Mouse (Mus musculus): ENCODE measurements at regions not wholly inside any gene's neighbourhood (a gene's known extent, or its start where the extent isn't known, plus 50 kb on each side); places are given as distances from the start of the nearest gene placed in this dataset.

DNA sequence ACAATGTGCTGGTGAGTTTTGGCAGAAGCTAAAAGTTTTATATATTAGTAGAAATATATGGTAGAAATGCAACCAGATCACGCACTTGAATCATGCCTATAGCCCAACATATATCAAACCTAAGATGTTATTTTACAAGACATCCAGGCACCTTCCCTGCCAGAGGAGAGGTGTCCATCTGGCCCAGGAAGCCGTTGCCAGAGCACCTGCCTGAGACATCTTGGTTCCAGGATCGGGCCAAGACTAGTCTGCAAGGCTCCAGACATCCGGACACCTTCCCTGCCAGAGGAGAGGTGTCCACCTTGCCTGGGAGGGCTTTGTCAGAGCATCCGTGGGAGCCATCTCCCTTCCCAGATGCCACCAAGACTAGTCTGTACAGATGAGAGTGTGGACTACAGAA is 388.5 kb downstream of the Gm11232 start:
- ATAC-seq (replicated peaks) = no peak
- no peaks in the 10 kb centered on the region for H3K27me3 ChIP-seq
- WGBS = 95% methylated on average over 5 of the region's 5 CpGs

GRCm38 (mm10) chr4:71363761-71364160 is 394.0 kb downstream of the Gm11232 start:
- H3K36me3 ChIP-seq = no peaks in the 10 kb centered on the region
- H3K27ac ChIP-seq (replicated peaks) = no peak overlapping the region
- no peaks in the 10 kb centered on the region for H3K27me3 ChIP-seq
- WGBS = 81% methylated on average over 1 of the region's 1 CpGs
- no peak overlapping the region for H3K4me2 ChIP-seq (replicated peaks)
- H3K9ac ChIP-seq (replicated peaks) = no peak overlapping the region
- ATAC-seq (replicated peaks) = no peak
- H3K9me3 ChIP-seq = no peaks in the 10 kb centered on the region
- H3K4me1 ChIP-seq = no peaks in the 10 kb centered on the region
- H3K4me3 ChIP-seq = no peak overlapping the region

More for the DNA sequence above, 388.5 kb downstream of the Gm11232 start:
- Histone ChIP-seq H3K9ac (replicated peaks) (no peak overlapping the region), H3K27ac (replicated peaks) (no peak overlapping the region), H3K36me3 (no peaks in the 10 kb centered on the region), H3K4me1 (no peaks in the 10 kb centered on the region), H3K4me2 (replicated peaks) (no peak overlapping the region), H3K9me3 (no peaks in the 10 kb centered on the region), H3K4me3 (no peak overlapping the region)

GRCm38 (mm10) chr4:71357626-71358025 is 400.1 kb downstream of the Gm11232 start:
- no peak overlapping the region for H3K4me3 ChIP-seq
- no peaks in the 10 kb centered on the region for H3K9me3 ChIP-seq
- ATAC-seq (replicated peaks) = no peak
- no peak overlapping the region for H3K9ac ChIP-seq (replicated peaks)
- H3K36me3 ChIP-seq = no peaks in the 10 kb centered on the region
- H3K27ac ChIP-seq (replicated peaks) = no peak overlapping the region
- WGBS = 11% methylated on average over 1 of the region's 1 CpGs
- no peak overlapping the region for H3K4me2 ChIP-seq (replicated peaks)
- no peaks in the 10 kb centered on the region for H3K4me1 ChIP-seq
- H3K27me3 ChIP-seq = no peaks in the 10 kb centered on the region

GRCm38 (mm10) chr4:71356714-71357113 is 401.1 kb downstream of the Gm11232 start:
- H3K27me3 ChIP-seq = no peaks in the 10 kb centered on the region
- no peaks in the 10 kb centered on the region for H3K4me1 ChIP-seq
- H3K4me2 ChIP-seq (replicated peaks) = no peak overlapping the region
- no peak for ATAC-seq (replicated peaks)
- WGBS = 96% methylated on average over 1 of the region's 1 CpGs
- H3K4me3 ChIP-seq = no peak overlapping the region
- no peak overlapping the region for H3K27ac ChIP-seq (replicated peaks)
- H3K9me3 ChIP-seq = no peaks in the 10 kb centered on the region
- H3K9ac ChIP-seq (replicated peaks) = no peak overlapping the region
- H3K36me3 ChIP-seq = no peaks in the 10 kb centered on the region

DNA sequence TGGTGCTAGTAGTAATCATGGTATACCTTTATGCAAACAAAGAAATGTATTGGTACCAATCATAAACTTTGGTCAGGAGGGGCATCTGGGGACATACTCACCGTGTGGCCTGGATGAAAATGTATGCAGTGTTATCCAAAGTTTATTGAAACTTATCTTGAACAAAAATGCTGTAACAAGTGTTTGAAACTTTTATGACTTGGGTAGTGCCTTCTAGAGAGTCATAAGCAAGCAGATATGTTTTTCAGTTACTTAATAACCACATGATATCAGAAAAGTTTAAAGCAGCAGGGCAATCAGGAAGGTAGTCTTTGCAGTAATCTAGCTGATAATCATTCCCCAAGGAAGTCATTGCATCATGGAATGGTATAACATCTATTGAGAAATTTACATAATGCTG is 401.5 kb downstream of the Gm11232 start:
- Histone ChIP-seq H3K4me1 (no peaks in the 10 kb centered on the region), H3K9ac (replicated peaks) (no peak overlapping the region), H3K9me3 (no peaks in the 10 kb centered on the region), H3K27ac (replicated peaks) (no peak overlapping the region), H3K36me3 (no peaks in the 10 kb centered on the region), H3K4me3 (no peak overlapping the region), H3K4me2 (replicated peaks) (no peak overlapping the region), H3K27me3 (no peaks in the 10 kb centered on the region)
- WGBS = 84% methylated on average over 1 of the region's 1 CpGs
- ATAC-seq (replicated peaks) = no peak

GRCm38 (mm10) chr4:71351880-71352279 is 405.9 kb downstream of the Gm11232 start:
- no peaks in the 10 kb centered on the region for H3K9me3 ChIP-seq
- no peak for ATAC-seq (replicated peaks)
- no peak overlapping the region for H3K4me3 ChIP-seq
- H3K27ac ChIP-seq (replicated peaks) = no peak overlapping the region
- no peak overlapping the region for H3K4me2 ChIP-seq (replicated peaks)
- no peaks in the 10 kb centered on the region for H3K4me1 ChIP-seq
- H3K36me3 ChIP-seq = no peaks in the 10 kb centered on the region
- 92% methylated on average over 2 of the region's 2 CpGs for WGBS
- no peak overlapping the region for H3K9ac ChIP-seq (replicated peaks)
- no peaks in the 10 kb centered on the region for H3K27me3 ChIP-seq

GRCm38 (mm10) chr4:71343068-71343467 is 414.7 kb downstream of the Gm11232 start:
- ATAC-seq (replicated peaks) = no peak
- H3K4me1 ChIP-seq = no peaks in the 10 kb centered on the region
- no peaks in the 10 kb centered on the region for H3K9me3 ChIP-seq
- no peak overlapping the region for H3K4me2 ChIP-seq (replicated peaks)
- H3K27me3 ChIP-seq = no peaks in the 10 kb centered on the region
- WGBS = 92% methylated on average over 3 of the region's 3 CpGs
- no peak overlapping the region for H3K27ac ChIP-seq (replicated peaks)
- no peak overlapping the region for H3K4me3 ChIP-seq
- no peak overlapping the region for H3K9ac ChIP-seq (replicated peaks)
- H3K36me3 ChIP-seq = no peaks in the 10 kb centered on the region

GRCm38 (mm10) chr4:71338582-71338981 is 419.2 kb downstream of the Gm11232 start:
- no peak overlapping the region for H3K4me3 ChIP-seq
- H3K9me3 ChIP-seq = no peaks in the 10 kb centered on the region
- no peak overlapping the region for H3K4me2 ChIP-seq (replicated peaks)
- no peaks in the 10 kb centered on the region for H3K36me3 ChIP-seq
- no peak overlapping the region for H3K9ac ChIP-seq (replicated peaks)
- H3K4me1 ChIP-seq = no peaks in the 10 kb centered on the region
- no peak overlapping the region for H3K27ac ChIP-seq (replicated peaks)
- no peaks in the 10 kb centered on the region for H3K27me3 ChIP-seq
- no peak for ATAC-seq (replicated peaks)
- 82% methylated on average over 1 of the region's 1 CpGs for WGBS

GRCm38 (mm10) chr4:71332672-71333071 is 425.1 kb downstream of the Gm11232 start:
- Histone ChIP-seq H3K36me3 (no peaks in the 10 kb centered on the region), H3K4me2 (replicated peaks) (no peak overlapping the region), H3K4me1 (no peaks in the 10 kb centered on the region), H3K27me3 (no peaks in the 10 kb centered on the region), H3K4me3 (no peak overlapping the region), H3K9ac (replicated peaks) (no peak overlapping the region), H3K27ac (replicated peaks) (no peak overlapping the region), H3K9me3 (no peaks in the 10 kb centered on the region)
- WGBS = 89% methylated on average over 3 of the region's 3 CpGs
- no peak for ATAC-seq (replicated peaks)

GRCm38 (mm10) chr4:71332018-71332417 is 425.7 kb downstream of the Gm11232 start:
- Histone ChIP-seq H3K9me3 (no peaks in the 10 kb centered on the region), H3K4me1 (no peaks in the 10 kb centered on the region), H3K27ac (replicated peaks) (no peak overlapping the region), H3K36me3 (no peaks in the 10 kb centered on the region), H3K27me3 (no peaks in the 10 kb centered on the region), H3K9ac (replicated peaks) (no peak overlapping the region), H3K4me3 (no peak overlapping the region), H3K4me2 (replicated peaks) (no peak overlapping the region)
- WGBS = 74% methylated on average over 4 of the region's 4 CpGs
- no peak for ATAC-seq (replicated peaks)

DNA sequence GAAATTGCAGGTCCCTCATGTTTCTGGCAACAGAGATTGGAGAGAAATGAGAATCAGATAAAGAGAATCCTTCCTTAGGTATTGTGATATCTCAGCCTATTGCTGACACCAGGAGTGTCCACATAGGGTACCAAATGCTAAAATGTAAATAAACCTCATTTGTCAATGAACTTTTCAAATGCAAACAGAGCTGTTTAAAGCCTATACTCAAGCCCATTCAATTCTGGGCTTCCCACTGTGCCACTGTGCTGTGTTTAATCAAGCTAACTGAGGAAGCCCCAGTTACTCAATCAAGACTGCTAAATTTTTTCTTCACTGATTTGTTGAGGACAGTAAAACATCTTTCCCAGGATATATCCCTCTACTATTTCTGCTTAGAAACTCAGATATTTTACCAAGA is 441.2 kb downstream of the Gm11232 start:
- Histone ChIP-seq H3K27me3 (no peaks in the 10 kb centered on the region), H3K4me3 (no peak overlapping the region), H3K36me3 (no peaks in the 10 kb centered on the region), H3K9ac (replicated peaks) (no peak overlapping the region), H3K4me2 (replicated peaks) (no peak overlapping the region), H3K27ac (replicated peaks) (no peak overlapping the region), H3K9me3 (no peaks in the 10 kb centered on the region), H3K4me1 (no peaks in the 10 kb centered on the region)
- peak; percentile 63 for ATAC-seq (replicated peaks)

DNA sequence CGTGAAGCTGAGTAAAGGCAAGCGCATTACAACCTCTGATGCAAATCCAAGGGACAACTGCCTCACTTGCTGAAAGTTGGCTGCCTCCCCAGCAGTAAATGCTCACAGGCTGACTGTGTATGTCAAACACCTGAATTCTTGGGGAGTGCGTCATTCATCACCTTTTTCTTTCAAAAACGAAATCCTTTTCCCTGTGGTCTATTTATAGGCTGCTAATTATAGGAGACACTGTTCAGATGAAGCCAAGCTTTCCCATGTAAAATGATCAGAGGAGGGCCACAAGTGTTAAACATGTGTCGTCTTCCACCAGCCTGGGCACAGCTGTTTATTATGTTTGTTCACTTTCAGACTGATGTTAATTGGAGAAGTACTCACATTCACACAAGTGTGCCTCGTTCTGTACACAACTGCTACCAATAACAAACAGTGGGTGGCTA is 450.6 kb downstream of the Gm11232 start:
- Histone ChIP-seq H3K4me1 (no peaks in the 10 kb centered on the region), H3K4me2 (replicated peaks) (no peak overlapping the region), H3K36me3 (no peaks in the 10 kb centered on the region), H3K9me3 (no peaks in the 10 kb centered on the region), H3K9ac (replicated peaks) (no peak overlapping the region), H3K4me3 (no peak overlapping the region), H3K27ac (replicated peaks) (no peak overlapping the region), H3K27me3 (no peaks in the 10 kb centered on the region)
- no peak for ATAC-seq (replicated peaks)
- 54% methylated on average over 6 of the region's 6 CpGs for WGBS

DNA sequence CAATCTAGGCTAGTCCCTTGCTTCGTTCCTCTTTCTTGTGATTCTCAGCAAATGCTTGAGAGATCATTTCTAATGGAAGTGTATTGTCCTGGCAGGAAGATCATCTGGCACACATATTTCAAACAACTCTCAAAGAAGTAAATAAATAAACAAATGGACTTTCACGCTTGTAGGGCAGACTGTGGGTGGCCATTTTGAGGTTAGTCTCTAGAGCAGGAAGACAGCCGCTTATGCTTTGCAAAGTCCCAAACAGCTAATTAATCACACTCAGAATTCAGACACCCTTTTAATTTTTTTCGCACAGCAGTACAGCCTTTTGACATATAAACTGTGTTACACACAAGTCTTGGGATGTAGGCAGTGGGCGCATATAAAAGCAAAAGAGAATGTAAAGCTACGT is 451.1 kb downstream of the Gm11232 start:
- Histone ChIP-seq H3K4me2 (replicated peaks) (no peak overlapping the region), H3K27ac (replicated peaks) (no peak overlapping the region), H3K9me3 (no peaks in the 10 kb centered on the region), H3K4me1 (no peaks in the 10 kb centered on the region), H3K27me3 (no peaks in the 10 kb centered on the region), H3K36me3 (no peaks in the 10 kb centered on the region), H3K4me3 (no peak overlapping the region), H3K9ac (replicated peaks) (no peak overlapping the region)
- WGBS = 88% methylated on average over 6 of the region's 6 CpGs
- no peak for ATAC-seq (replicated peaks)
